In genomic region chr8:102488284-102488683, GRCm38 (mm10) we compare ENCODE assay signal across 21 mouse cellular contexts.
DNase-seq lines count a peak whose midpoint lies in the region; ATAC-seq lines count a peak whose summit lies in the region.
"Had no signal": no experiment of that assay in that cellular context is flagged by ENCODE, and none has a peak within 500 bp of the region (broad histone marks: within the 10 kb centered on the region; RNA-seq: fewer than 3 reads in every experiment).

No protein-coding gene starts in this region.

- ATAC-seq in frontal cortex, adult (ENCODE audit: low TSS enrichment): peak; percentile 79
- ATAC-seq: activated CD4-positive, CD25-positive, alpha-beta regulatory T cell, adult 4 months; CD4-positive, CD25-positive, alpha-beta regulatory T cell, adult 4 months; forebrain, embryonic 13.5 days; forebrain, embryonic 15.5 days; Patski had no signal

- DNase-seq in frontal cortex, postnatal 14 days (ENCODE audit: low spot score in 2 of 2): no peak
- peak; percentile 9 for DNase-seq in layer of hippocampus, adult 9-11 months
- DNase-seq in layer of hippocampus, adult 11-12 months (ENCODE audit: low spot score): no peak
- peak; percentile 21 for DNase-seq in right cerebral cortex, adult 18-20 months
- no peak for DNase-seq in right cerebral cortex, postnatal 10 days (ENCODE audit: low spot score in 2 of 2)
- peak; percentile 61 for DNase-seq in brain, adult 2 months (ENCODE audit: low read depth, low spot score)
- no peak for DNase-seq in urinary bladder, postnatal 25 days (ENCODE audit: low spot score)
- DNase-seq: adrenal gland, adult 8-10 months; adrenal gland, postnatal 25 days; B cell, adult 2 months; cerebellum, adult 11-12 months; cerebellum, adult 2 months; cerebellum, adult 9-10 months; cerebellum, postnatal 10 days; cerebellum, postnatal 25 days had no signal

Comparison
In these comparisons a context has a peak if more than half of its experiments do, and no peak if none do; other contexts are left out.
1. DNase-seq: peak in layer of hippocampus, adult 9-11 months (single experiment), right cerebral cortex, adult 18-20 months (single experiment) and brain, adult 2 months (single experiment); none in frontal cortex, postnatal 14 days (0 of 2), layer of hippocampus, adult 11-12 months (single experiment), right cerebral cortex, postnatal 10 days (0 of 2) and urinary bladder, postnatal 25 days (single experiment).